In genomic region chr2:101679164-101679784, GRCm38 (mm10) we compare ENCODE assay signal across 8 mouse cellular contexts. TPM values are rescaled to one million over a fixed set of nuclear protein-coding genes. Genes with fewer than 3 reads are reported as not detected.
DNase-seq lines count a peak whose midpoint lies in the region; ATAC-seq lines count a peak whose summit lies in the region.

No protein-coding gene starts in this region.

- WGBS in hindbrain, embryonic 14.5 days: 2% methylated on average over 15 of the region's 15 CpGs
- WGBS in stomach, embryonic 16.5 days: 4% methylated on average over 15 of the region's 15 CpGs

- H3K4me3 ChIP-seq in hindbrain, embryonic 14.5 days (replicated peaks; ENCODE audit: low read length): peak overlapping the region; percentile 78
- H3K4me3 ChIP-seq in stomach, embryonic 16.5 days (replicated peaks; ENCODE audit: low read length): peak overlapping the region; percentile 71

- peaks cover 6% of the 10 kb centered on the region; the same call in 1 of the 2 replicates for H3K4me1 ChIP-seq in hindbrain, embryonic 14.5 days (replicated peaks; ENCODE audit: control insufficient read depth, insufficient read depth, low read length)
- H3K4me1 ChIP-seq in stomach, embryonic 16.5 days (ENCODE audit: control insufficient read depth, insufficient read depth, low read length): no peaks in the 10 kb centered on the region; the same call in 1 of the 2 replicates

- no peak for ATAC-seq in hindbrain, embryonic 14.5 days (ENCODE audit: low FRiP score)
- ATAC-seq in stomach, embryonic 16.5 days (ENCODE audit: insufficient read depth, low FRiP score): no peak

- DNase-seq in 416B (ENCODE audit: low read depth): peak; percentile 34
- DNase-seq in CD4-positive, CD25-positive, alpha-beta regulatory T cell, adult 2 months (ENCODE audit: low read depth, low spot score): peak; percentile 66
- peak; percentile 54 for DNase-seq in embryo, embryonic 10.5 days (ENCODE audit: low spot score)
- no peak for DNase-seq in hindbrain, embryonic 14.5 days (ENCODE audit: low spot score)
- DNase-seq in lung, postnatal 10 days: peak; percentile 36
- no peak for DNase-seq in adrenal gland, postnatal 14 days
- DNase-seq in gastrocnemius, adult 18-20 months (ENCODE audit: low spot score): no peak

- H3K36me3 ChIP-seq in hindbrain, embryonic 14.5 days (replicated peaks; ENCODE audit: control insufficient read depth, insufficient read depth): 0 out of 2 replicates have a peak, but pooled peaks cover 1% of the 10 kb centered on the region
- H3K36me3 ChIP-seq in stomach, embryonic 16.5 days (ENCODE audit: control insufficient read depth, insufficient read depth, low read length): no peaks in the 10 kb centered on the region

- H3K4me2 ChIP-seq in hindbrain, embryonic 14.5 days (replicated peaks): peak overlapping the region; percentile 74
- peak overlapping the region; percentile 56 for H3K4me2 ChIP-seq in stomach, embryonic 16.5 days (ENCODE audit: low read depth, low read length)

- no peaks in the 10 kb centered on the region for H3K27me3 ChIP-seq in hindbrain, embryonic 14.5 days (ENCODE audit: control insufficient read depth, insufficient read depth, low read length)
- H3K27me3 ChIP-seq in stomach, embryonic 16.5 days (ENCODE audit: control insufficient read depth, insufficient read depth, low read length): 0 out of 2 replicates have a peak, but pooled peaks cover 3% of the 10 kb centered on the region

- H3K27ac ChIP-seq in hindbrain, embryonic 14.5 days: no peak overlapping the region
- H3K27ac ChIP-seq in stomach, embryonic 16.5 days (ENCODE audit: low read length): no peak overlapping the region

- H3K9ac ChIP-seq in hindbrain, embryonic 14.5 days: peak overlapping the region; percentile 72
- peak overlapping the region; percentile 94 for H3K9ac ChIP-seq in stomach, embryonic 16.5 days (ENCODE audit: low read length)

- no peaks in the 10 kb centered on the region for H3K9me3 ChIP-seq in hindbrain, embryonic 14.5 days (ENCODE audit: control insufficient read depth, low read length)
- H3K9me3 ChIP-seq in stomach, embryonic 16.5 days (replicated peaks; ENCODE audit: control insufficient read depth, low read length): no peaks in the 10 kb centered on the region

RNA-seq across cellular contexts. Expression of gene Traf6, which starts 1.0 kb away (rescaled TPM):
- polyA plus RNA-seq in hindbrain, embryonic 14.5 days (2014; fragmentation: Nextera tagmentation; extraction: Ambion mirVana): 8.0 and 8.5 TPM in 2 replicates
- polyA plus RNA-seq in stomach, embryonic 16.5 days (2015; fragmentation: Nextera tagmentation; extraction: Ambion mirVana): 9.1 and 9.5 TPM in 2 replicates
- 16.1 and 17.0 TPM in 2 replicates for total RNA-seq in adrenal gland, postnatal 14 days (2021)
- total RNA-seq in gastrocnemius, adult 18-20 months (2021): 10 to 100 TPM; 10.2 to 11.4 TPM

RNA-seq across cellular contexts. Expression of gene B230118H07Rik, which starts 29.9 kb away (rescaled TPM):
- polyA plus RNA-seq in hindbrain, embryonic 14.5 days (2014; fragmentation: Nextera tagmentation; extraction: Ambion mirVana): 48.3 and 61.1 TPM in 2 replicates
- 45.6 and 50.3 TPM in 2 replicates for polyA plus RNA-seq in stomach, embryonic 16.5 days (2015; fragmentation: Nextera tagmentation; extraction: Ambion mirVana)
- 31.8 and 32.7 TPM in 2 replicates for total RNA-seq in adrenal gland, postnatal 14 days (2021)
- total RNA-seq in gastrocnemius, adult 18-20 months (2021): 10 to 100 TPM; 81.0 to 87.2 TPM

RNA-seq across cellular contexts. Expression of gene Rag1, which starts 30.0 kb away (rescaled TPM):
- polyA plus RNA-seq in hindbrain, embryonic 14.5 days (2014; fragmentation: Nextera tagmentation; extraction: Ambion mirVana): 0.23 and 0.32 TPM in 2 replicates
- 0.04 and 0.17 TPM in 2 replicates for polyA plus RNA-seq in stomach, embryonic 16.5 days (2015; fragmentation: Nextera tagmentation; extraction: Ambion mirVana)
- 0.19 and 1.9 TPM in 2 replicates for total RNA-seq in adrenal gland, postnatal 14 days (2021)
- total RNA-seq in gastrocnemius, adult 18-20 months (2021): not detected

RNA-seq across cellular contexts. Expression of gene Rag2, which starts 54.8 kb away (rescaled TPM):
- polyA plus RNA-seq in hindbrain, embryonic 14.5 days (2014; fragmentation: Nextera tagmentation; extraction: Ambion mirVana): 0.07 and 0.16 TPM in 2 replicates
- 0.28 TPM in 1 of 2 replicates, not detected in the other for polyA plus RNA-seq in stomach, embryonic 16.5 days (2015; fragmentation: Nextera tagmentation; extraction: Ambion mirVana)
- total RNA-seq in adrenal gland, postnatal 14 days (2021): 0.48 TPM in 1 of 2 replicates, not detected in the other
- not detected for total RNA-seq in gastrocnemius, adult 18-20 months (2021)

Comparison
In these comparisons a context has a peak if more than half of its experiments do, and no peak if none do; other contexts are left out.
1. DNase-seq: peak in 416B (single experiment), CD4-positive, CD25-positive, alpha-beta regulatory T cell, adult 2 months (single experiment), embryo, embryonic 10.5 days (single experiment) and lung, postnatal 10 days (single experiment); none in hindbrain, embryonic 14.5 days (single experiment), adrenal gland, postnatal 14 days (single experiment) and gastrocnemius, adult 18-20 months (single experiment).